Mouse (Mus musculus) cerebellum, postnatal 4 days (tissue): ENCODE data around the gene Fam160b1.
A peak's percentile ranks its signal among the peaks of the same experiment; 100 is the strongest.

Experiments
- DNase-seq, 2 experiments: peaks; one replicate each; pipeline ENCODE4 v3.0.0; 2022; ENCODE audit warnings: low spot score in 2 of 2, mixed read lengths in 1 of 2

Fam160b1 gene

GRCm38 (mm10) chr19:57360341-57361130 lies at the start of gene Fam160b1:
TSS of gene Fam160b1 (plus strand) at chr19:57360680.
- DNase-seq: peak; percentile 89 to 97

DNA sequence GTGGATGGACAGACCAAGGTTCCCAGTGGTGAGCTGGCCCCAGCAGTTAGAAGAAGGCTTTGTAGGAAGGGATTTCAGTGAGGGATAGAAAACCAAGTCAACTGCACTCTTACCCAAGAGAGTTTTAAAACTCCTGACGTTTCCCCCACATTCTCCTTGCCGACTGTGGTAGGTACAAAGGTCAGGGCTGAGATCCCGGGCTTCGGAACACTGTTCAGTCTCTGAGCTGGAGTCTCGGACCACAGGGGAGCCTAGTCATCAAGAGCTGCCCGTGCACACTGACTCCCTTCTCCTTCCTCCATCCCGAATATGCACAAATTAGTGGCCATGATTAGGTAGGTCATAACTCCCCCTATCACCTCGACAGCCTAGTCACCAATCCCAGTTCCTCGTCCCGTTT lies 47.3 kb upstream of the Fam160b1 start:
- DNase-seq: no peak

GRCm38 (mm10) chr19:57313891-57314345 lies 46.6 kb upstream of the Fam160b1 start:
- no peak for DNase-seq

DNA sequence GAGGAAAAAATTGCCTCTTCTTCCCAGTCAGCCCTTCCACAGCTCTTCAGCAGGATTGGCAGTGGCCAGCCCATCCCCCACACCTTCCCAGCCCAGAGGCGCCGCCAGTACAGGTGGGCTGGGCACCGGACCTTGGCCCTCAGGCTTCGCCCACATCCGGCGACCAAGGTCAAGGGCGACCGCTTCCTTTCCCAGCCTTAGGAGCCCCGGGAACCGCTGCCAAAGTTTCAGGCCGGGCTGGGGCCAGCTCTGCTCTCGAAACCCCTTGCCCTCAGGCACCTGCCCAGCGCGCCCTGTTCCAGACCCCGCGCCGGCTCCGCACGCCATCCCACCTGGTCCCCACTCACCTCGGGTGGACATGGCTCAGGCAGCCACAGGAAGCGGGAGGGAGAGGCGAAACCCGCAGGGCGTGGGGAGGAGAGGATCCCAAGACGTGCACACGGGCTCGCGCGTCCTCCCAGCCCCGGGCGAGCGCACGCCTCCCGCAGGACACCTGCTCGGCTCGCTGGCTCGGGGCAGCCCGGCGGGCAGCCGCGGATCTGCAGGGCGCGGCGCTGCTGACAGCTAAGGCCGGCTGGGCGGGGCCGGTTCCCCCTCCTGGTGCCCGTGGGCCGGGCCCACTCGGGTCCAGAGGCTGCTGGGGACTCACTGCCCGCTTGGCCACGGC lies 46.0 kb upstream of the Fam160b1 start, which contains the start of gene Ablim1:
Gene Ablim1, minus strand, starts transcription at position 574 of the 667 bp plus-strand sequence.
- DNase-seq: peak in 1 of 2 experiments; percentile 30

DNA sequence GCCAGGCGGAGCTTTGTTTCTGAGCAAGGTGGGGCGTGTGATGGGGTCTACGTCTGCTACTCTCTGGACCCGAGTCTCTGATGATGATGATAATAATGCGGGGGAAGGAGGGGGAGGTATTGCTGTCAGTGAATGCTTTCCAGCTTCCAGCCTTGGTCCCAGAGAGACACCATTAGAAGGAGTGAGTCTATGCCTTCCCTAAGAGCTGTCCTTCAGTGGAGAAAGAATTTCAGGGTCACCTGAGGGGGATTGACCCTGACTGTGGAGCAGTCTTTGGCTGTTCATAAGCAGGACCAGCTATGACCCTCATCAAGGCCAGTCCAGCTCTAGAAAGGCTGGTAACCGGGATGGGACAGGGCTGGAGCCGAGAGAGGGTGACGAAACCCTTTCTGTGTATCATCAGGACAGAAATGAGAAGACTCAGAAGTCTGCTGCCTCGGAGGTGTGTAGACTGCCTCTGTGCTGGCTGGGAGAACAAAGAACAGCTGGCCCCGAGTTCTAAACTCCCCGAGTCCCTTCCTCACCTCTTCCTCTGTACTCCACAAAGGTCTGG lies 45.4 kb upstream of the Fam160b1 start:
- no peak for DNase-seq

- DNase-seq: no peak
Observed at GRCm38 (mm10) chr19:57316597-57316996, 43.9 kb upstream of the Fam160b1 start.

DNA sequence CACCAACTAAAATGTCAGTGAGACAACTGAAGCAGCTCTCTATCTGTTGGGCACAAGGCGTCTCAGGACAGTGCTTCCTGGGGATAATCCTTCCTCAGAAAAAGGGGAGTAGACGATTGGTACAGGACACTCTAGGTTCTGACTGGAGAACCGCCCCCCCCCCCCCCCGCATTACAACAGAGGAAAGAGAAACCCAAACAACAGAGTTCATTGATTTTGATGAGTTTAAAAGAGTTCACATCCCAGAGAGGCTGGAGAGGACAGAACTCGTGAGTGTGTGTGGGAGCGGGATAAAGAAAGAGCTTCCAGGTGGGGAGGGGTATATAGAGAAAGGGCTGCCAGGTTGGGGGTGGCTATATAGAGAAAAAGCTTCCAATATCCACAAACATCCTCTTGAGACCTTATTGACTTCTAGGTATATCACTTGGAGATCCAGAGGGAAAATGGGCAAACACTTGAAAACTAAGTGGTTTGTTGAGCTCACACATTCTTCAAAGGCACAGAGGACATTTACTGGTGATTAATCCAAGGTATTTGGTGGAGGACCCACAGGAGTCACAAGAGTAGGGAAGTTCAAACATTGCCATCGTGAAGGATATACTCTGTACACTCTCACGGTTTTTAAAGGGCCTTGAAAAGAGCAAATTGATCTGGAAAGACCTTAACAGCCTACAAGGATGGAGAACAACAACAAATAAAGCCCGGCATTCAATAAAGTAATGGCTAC lies 39.7 kb upstream of the Fam160b1 start:
- DNase-seq: no peak

GRCm38 (mm10) chr19:57321839-57322238 lies 38.6 kb upstream of the Fam160b1 start:
- no peak for DNase-seq

DNA sequence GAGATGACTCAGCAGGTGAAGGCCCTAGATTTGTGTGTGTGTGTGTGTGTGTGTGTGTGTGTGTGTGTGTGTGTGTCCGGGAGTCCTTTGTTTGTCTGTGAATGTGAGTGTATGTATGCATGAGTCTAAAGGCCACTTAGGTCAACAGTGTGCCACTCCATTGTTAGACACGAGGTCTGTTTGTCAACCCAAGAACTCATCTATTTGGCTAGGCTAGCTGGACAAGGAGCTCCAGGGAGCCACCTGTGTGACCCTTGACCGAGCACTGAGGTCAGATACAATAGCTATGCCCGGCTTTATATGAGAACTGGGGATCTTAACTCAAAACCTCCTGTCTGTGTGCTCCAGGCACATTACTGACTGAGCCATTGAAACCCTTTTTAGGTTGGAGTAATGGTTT lies 38.0 kb upstream of the Fam160b1 start:
- no peak for DNase-seq

DNA sequence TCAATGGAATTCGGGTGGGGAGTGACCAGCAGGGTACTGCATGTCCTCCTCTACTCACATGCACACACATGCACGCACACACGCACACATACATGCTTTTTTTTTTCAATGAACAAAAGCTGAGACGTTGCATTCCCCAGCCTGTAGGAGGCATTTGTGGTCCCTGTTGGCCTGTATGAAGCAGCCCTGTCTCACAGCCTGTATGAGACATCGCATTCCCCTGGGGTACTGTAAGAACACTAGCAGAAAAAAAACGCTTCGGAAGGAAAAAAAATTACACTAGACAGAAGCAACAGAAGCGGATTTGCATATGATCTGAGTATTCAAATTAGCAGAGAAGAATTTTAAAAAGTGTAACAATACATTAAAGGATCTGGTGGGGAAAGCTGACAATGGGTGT lies 37.4 kb upstream of the Fam160b1 start:
- no peak for DNase-seq

DNA sequence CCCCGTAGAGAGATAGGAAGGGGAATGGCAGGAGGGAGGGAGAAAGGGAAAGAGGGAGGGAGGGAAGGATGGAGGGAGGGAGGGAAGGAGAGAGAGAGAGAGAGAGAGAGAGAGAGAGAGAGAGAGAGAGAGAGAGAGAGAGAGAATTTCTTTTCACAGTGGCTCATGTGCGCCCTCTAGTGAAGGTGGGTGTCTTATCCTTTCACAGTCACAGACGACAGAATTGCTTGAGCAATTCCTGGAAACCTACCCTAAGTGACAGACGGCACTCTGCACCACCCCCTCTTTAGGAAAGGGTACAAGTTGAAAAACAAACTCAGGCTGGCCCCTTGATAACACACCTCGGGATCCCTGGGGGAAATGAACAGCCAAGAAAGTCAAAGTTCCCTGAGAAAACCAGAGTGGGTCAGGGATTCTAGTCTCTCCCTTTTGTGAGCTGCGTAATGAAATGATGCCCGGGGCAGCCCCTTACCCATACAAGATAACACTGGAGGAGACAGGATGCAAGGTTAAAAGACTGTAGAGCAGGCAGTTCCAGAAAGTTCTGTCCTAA lies 34.7 kb upstream of the Fam160b1 start:
- peak; percentile 57 to 70 for DNase-seq

GRCm38 (mm10) chr19:57327679-57328078 lies 32.8 kb upstream of the Fam160b1 start:
- DNase-seq: no peak

DNA sequence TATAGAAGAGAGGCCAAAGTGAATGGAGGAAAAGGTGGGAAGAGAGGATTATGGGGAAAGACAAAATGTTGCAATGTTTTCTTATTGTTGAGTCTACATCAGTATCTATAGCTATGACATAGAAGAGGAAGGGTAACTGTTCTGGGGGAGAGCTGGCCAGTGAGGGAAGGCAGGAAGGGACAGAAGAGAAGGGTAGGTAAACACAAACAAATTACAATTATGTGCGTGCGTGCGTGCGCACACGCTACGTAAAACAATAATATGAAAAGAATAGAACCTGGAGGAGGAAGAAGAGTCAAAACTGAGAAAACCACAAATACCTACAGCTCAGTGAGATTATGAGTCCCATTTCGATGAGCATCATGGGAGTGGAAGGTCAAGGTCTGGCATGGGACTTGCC lies 32.2 kb upstream of the Fam160b1 start:
- DNase-seq: no peak

GRCm38 (mm10) chr19:57328792-57329191 lies 31.7 kb upstream of the Fam160b1 start:
- DNase-seq: peak in 1 of 2 experiments; percentile 37

GRCm38 (mm10) chr19:57330309-57330708 lies 30.2 kb upstream of the Fam160b1 start:
- no peak for DNase-seq

- DNase-seq: no peak
Observed at GRCm38 (mm10) chr19:57331237-57331636, 29.2 kb upstream of the Fam160b1 start.

DNA sequence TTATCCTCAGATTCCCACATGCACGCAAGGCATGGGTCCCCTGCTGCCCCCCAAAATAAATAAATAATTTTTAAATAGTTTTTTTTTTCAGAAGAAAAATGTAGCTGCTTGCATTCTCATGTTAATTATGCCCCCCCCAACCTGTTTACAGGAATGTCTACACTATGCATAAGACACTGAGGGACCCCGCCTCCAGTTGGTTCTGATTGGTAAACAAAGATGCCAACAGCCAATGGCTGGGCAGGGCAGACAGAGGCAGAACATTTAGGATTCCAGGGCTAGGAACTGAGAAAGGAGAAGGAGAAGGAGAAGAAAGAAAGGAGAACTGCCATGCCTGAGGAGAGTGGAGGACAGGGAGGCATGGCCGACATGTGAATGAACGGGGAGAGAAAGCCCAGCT lies 27.1 kb upstream of the Fam160b1 start:
- DNase-seq: no peak

DNA sequence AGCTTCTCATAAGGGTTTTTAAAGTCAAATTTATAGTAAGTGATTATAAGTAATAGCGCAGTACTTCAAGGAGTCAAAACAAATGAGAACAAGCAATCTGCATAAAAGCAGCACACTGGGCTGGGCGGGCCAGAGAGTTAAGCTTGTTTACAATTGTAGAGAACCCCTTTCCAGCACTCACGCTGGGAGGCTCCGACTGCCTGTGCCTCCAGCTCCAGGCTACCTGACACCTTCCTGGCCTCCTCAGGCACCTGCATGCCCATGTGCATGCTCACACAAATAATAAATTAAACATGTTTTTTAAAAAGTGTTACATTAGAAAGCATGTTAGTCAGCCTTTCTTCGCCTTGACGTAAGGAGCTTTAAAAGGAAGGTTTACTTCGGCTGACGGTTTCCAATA lies 25.3 kb upstream of the Fam160b1 start:
- DNase-seq: no peak

- DNase-seq: no peak
Observed at GRCm38 (mm10) chr19:57339281-57339864, 21.1 kb upstream of the Fam160b1 start.

- DNase-seq: no peak
Observed at GRCm38 (mm10) chr19:57340900-57341742, 19.4 kb upstream of the Fam160b1 start.
